Mouse (Mus musculus) hindbrain, embryonic 11.5 days (tissue): ENCODE measurements around the gene Arid5a. TPM values are rescaled to one million over a fixed set of nuclear protein-coding genes. Genes with fewer than 3 reads are reported as not detected.

ENCODE experiments used
- ATAC-seq: fragments of 200-750 bp; cut with Nextera tagmentation; 2 replicates; pipeline ENCODE4 v1.8.0; 2017; ENCODE audit warnings: mild to moderate bottlenecking, moderate TSS enrichment, moderate library complexity; ENCODE audit not compliant: low FRiP score
- DNase-seq: peaks from one replicate; pipeline ENCODE4 v3.0.0-alpha.2; 2015; ENCODE audit warnings: low spot score
- H3K27ac ChIP-seq: fragments of 300-500 bp; sonication (generic); 2 replicates; pipeline ENCODE4 v1.5.1; 2014; ENCODE audit warnings: mild to moderate bottlenecking, low read depth, low read length
- H3K27me3 ChIP-seq: fragments of 300-500 bp; sonication (generic); 2 replicates; pipeline ENCODE4 v1.6.1; 2014; ENCODE audit warnings: mild to moderate bottlenecking, low read length, moderate library complexity, mixed read lengths; ENCODE audit not compliant: control insufficient read depth, insufficient read depth
- H3K36me3 ChIP-seq: fragments of 300-500 bp; sonication (generic); 2 replicates; pipeline ENCODE4 v1.6.1; 2014; ENCODE audit warnings: mild to moderate bottlenecking, low read length, moderate library complexity, mixed read lengths; ENCODE audit not compliant: control insufficient read depth, insufficient read depth
- H3K4me1 ChIP-seq: fragments of 300-500 bp; sonication (generic); replicated peaks from 2 replicates; pipeline ENCODE4 v1.6.1; 2014; ENCODE audit warnings: low read length, mixed read lengths; ENCODE audit not compliant: control insufficient read depth, insufficient read depth
- H3K4me2 ChIP-seq: fragments of 300-500 bp; sonication (generic); replicated peaks from 2 replicates; pipeline ENCODE4 v1.6.1; 2014; ENCODE audit warnings: mild to moderate bottlenecking, low read depth, low read length
- H3K4me3 ChIP-seq: fragments of 300-500 bp; sonication (generic); 2 replicates; pipeline ENCODE4 v1.5.1; 2014; ENCODE audit warnings: low read depth, low read length
- H3K9ac ChIP-seq: fragments of 300-500 bp; sonication (generic); 2 replicates; pipeline ENCODE4 v1.6.1; 2014; ENCODE audit warnings: low read depth, low read length
- H3K9me3 ChIP-seq: fragments of 300-500 bp; sonication (generic); 2 replicates; pipeline ENCODE4 v1.6.1; 2016; ENCODE audit warnings: low read length; ENCODE audit not compliant: control insufficient read depth
- WGBS: fragments of 180-500 bp; shearing (Covaris S2); extraction: QIAGEN DNeasy Blood & Tissue Kit; methylation state at CpG from one replicate; pipeline ENCODE4 v1.1.7; 2014; 5-methylcytosine and 5-hydroxymethylcytosine counted together
- polyA plus RNA-seq: library from polyadenylated mRNA; unstranded; fragments of >200 nt; fragmentation: Nextera tagmentation; extraction: Ambion mirVana; gene quantifications from 2 replicates; pipeline ENCODE4 v1.2.1, GENCODE M21; 2014

Gene Arid5a
- polyA plus RNA-seq = 1.9 and 2.7 TPM in 2 replicates

- Histone ChIP-seq H3K27ac (peak within 1 kb of the TSS; percentile 36; the same call in 1 of the 2 replicates), H3K4me3 (peak within 1 kb of the TSS; percentile 61), H3K27me3 (peaks cover 7% of the 10 kb centered on the region), H3K4me1 (peaks cover 4% of the 10 kb centered on the region), H3K9me3 (no peaks in the 10 kb centered on the region), H3K9ac (peak within 1 kb of the TSS; percentile 56), H3K4me2 (peak within 1 kb of the TSS; percentile 95), H3K36me3 (no peaks in the 10 kb centered on the region)
- WGBS = 1% methylated on average over 63 of the region's 65 CpGs
- ATAC-seq = peak; percentile 93
- DNase-seq = peak; percentile 94
Measured at GRCm38 (mm10) chr1:36307495-36308280, at the start of gene Arid5a. Arid5a (plus strand) TSS chr1:36307733.

GRCm38 (mm10) chr1:36258631-36259030, 48.9 kb upstream of the Arid5a start:
- no peaks in the 10 kb centered on the region for H3K4me1 ChIP-seq
- ATAC-seq (no peak), DNase-seq (no peak)
- peaks cover 3% of the 10 kb centered on the region; the same call in 1 of the 2 replicates for H3K27me3 ChIP-seq
- H3K4me3 ChIP-seq = no peak overlapping the region
- no peak overlapping the region for H3K27ac ChIP-seq
- no peak overlapping the region for H3K4me2 ChIP-seq
- no peaks in the 10 kb centered on the region for H3K9me3 ChIP-seq
- H3K36me3 ChIP-seq = no peaks in the 10 kb centered on the region
- H3K9ac ChIP-seq = no peak overlapping the region
- 69% methylated on average over 2 of the region's 2 CpGs for WGBS

GRCm38 (mm10) chr1:36259281-36259680, 48.3 kb upstream of the Arid5a start:
- no peak for ATAC-seq
- Histone ChIP-seq H3K27ac (no peak overlapping the region), H3K27me3 (peaks cover 3% of the 10 kb centered on the region; the same call in 1 of the 2 replicates), H3K4me3 (no peak overlapping the region), H3K9me3 (no peaks in the 10 kb centered on the region), H3K4me1 (no peaks in the 10 kb centered on the region), H3K36me3 (no peaks in the 10 kb centered on the region), H3K9ac (no peak overlapping the region), H3K4me2 (no peak overlapping the region)
- DNase-seq = no peak
- 91% methylated on average over 2 of the region's 2 CpGs for WGBS

- H3K4me1 ChIP-seq = no peaks in the 10 kb centered on the region
- no peak for DNase-seq
- 100% methylated on average over 1 of the region's 1 CpGs for WGBS
- H3K27me3 ChIP-seq = no peaks in the 10 kb centered on the region
- H3K36me3 ChIP-seq = no peaks in the 10 kb centered on the region
- H3K9ac ChIP-seq = no peak overlapping the region
- H3K27ac ChIP-seq = no peak overlapping the region
- H3K9me3 ChIP-seq = no peaks in the 10 kb centered on the region
- H3K4me2 ChIP-seq = no peak overlapping the region
- H3K4me3 ChIP-seq = no peak overlapping the region
- ATAC-seq = no peak
Measured at GRCm38 (mm10) chr1:36260418-36260817, 47.1 kb upstream of the Arid5a start.

- no peaks in the 10 kb centered on the region for H3K27me3 ChIP-seq
- H3K36me3 ChIP-seq = no peaks in the 10 kb centered on the region
- no peak for ATAC-seq
- H3K4me2 ChIP-seq = no peak overlapping the region
- no peak overlapping the region for H3K27ac ChIP-seq
- 88% methylated on average over 19 of the region's 19 CpGs for WGBS
- no peak for DNase-seq
- no peak overlapping the region for H3K9ac ChIP-seq
- no peaks in the 10 kb centered on the region for H3K4me1 ChIP-seq
- H3K9me3 ChIP-seq = no peaks in the 10 kb centered on the region
- no peak overlapping the region for H3K4me3 ChIP-seq
Measured at GRCm38 (mm10) chr1:36261708-36262504, 45.6 kb upstream of the Arid5a start.

GRCm38 (mm10) chr1:36263833-36264488, 43.6 kb upstream of the Arid5a start:
- no peak overlapping the region for H3K27ac ChIP-seq
- H3K9me3 ChIP-seq = no peaks in the 10 kb centered on the region
- no peaks in the 10 kb centered on the region for H3K27me3 ChIP-seq
- ATAC-seq (no peak), DNase-seq (no peak)
- no peak overlapping the region for H3K4me3 ChIP-seq
- 76% methylated on average over 13 of the region's 13 CpGs for WGBS
- H3K4me2 ChIP-seq = no peak overlapping the region
- H3K9ac ChIP-seq = no peak overlapping the region
- no peaks in the 10 kb centered on the region for H3K36me3 ChIP-seq
- no peaks in the 10 kb centered on the region for H3K4me1 ChIP-seq

GRCm38 (mm10) chr1:36266293-36266692, 41.2 kb upstream of the Arid5a start:
- DNase-seq = no peak
- H3K4me2 ChIP-seq = no peak overlapping the region
- no peak overlapping the region for H3K27ac ChIP-seq
- H3K9me3 ChIP-seq = no peaks in the 10 kb centered on the region
- no peak overlapping the region for H3K4me3 ChIP-seq
- H3K36me3 ChIP-seq = no peaks in the 10 kb centered on the region
- H3K4me1 ChIP-seq = no peaks in the 10 kb centered on the region
- no peak overlapping the region for H3K9ac ChIP-seq
- ATAC-seq = no peak
- WGBS = 89% methylated on average over 6 of the region's 6 CpGs
- peaks cover 7% of the 10 kb centered on the region; the same call in 1 of the 2 replicates for H3K27me3 ChIP-seq

GRCm38 (mm10) chr1:36267595-36267994, 39.9 kb upstream of the Arid5a start:
- WGBS = 93% methylated on average over 3 of the region's 3 CpGs
- no peak for DNase-seq

More at GRCm38 (mm10) chr1:36267595-36267994, 39.9 kb upstream of the Arid5a start:
- Histone ChIP-seq H3K36me3 (no peaks in the 10 kb centered on the region), H3K9me3 (no peaks in the 10 kb centered on the region), H3K4me3 (no peak overlapping the region), H3K4me1 (no peaks in the 10 kb centered on the region), H3K4me2 (no peak overlapping the region), H3K27ac (no peak overlapping the region), H3K27me3 (peaks cover 7% of the 10 kb centered on the region; the same call in 1 of the 2 replicates), H3K9ac (no peak overlapping the region)
- ATAC-seq = no peak
